Mouse (Mus musculus) heart, postnatal 0 days (tissue): ENCODE measurements around the gene Harbi1. TPM values are rescaled to one million over a fixed set of nuclear protein-coding genes. Genes with fewer than 3 reads are reported as not detected.

ENCODE experiments used
- ATAC-seq: fragments of 200-750 bp; cut with Nextera tagmentation; 2 replicates; pipeline ENCODE4 v1.8.0; 2017; ENCODE audit warnings: low read depth, moderate number of reproducible peaks, moderate library complexity; ENCODE audit not compliant: insufficient read depth
- DNase-seq: peaks from one replicate; pipeline ENCODE4 v3.0.0-alpha.2; 2016; ENCODE audit warnings: low spot score
- H3K27ac ChIP-seq: fragments of 300-500 bp; sonication (generic); 2 replicates; pipeline ENCODE4 v1.5.1; 2014; ENCODE audit warnings: low read depth, mild to moderate bottlenecking
- H3K27me3 ChIP-seq: fragments of 300-500 bp; sonication (generic); 2 replicates; pipeline ENCODE4 v1.6.1; 2014; ENCODE audit warnings: low read length, mixed read lengths; ENCODE audit not compliant: control insufficient read depth, insufficient read depth
- H3K36me3 ChIP-seq: fragments of 300-500 bp; sonication (generic); replicated peaks from 2 replicates; pipeline ENCODE4 v1.6.1; 2014; ENCODE audit warnings: low read length, mixed read lengths; ENCODE audit not compliant: control insufficient read depth, insufficient read depth
- H3K4me1 ChIP-seq: fragments of 300-500 bp; sonication (generic); 2 replicates; pipeline ENCODE4 v1.6.1; 2014; ENCODE audit warnings: antibody characterized with exemption; ENCODE audit not compliant: control insufficient read depth, insufficient read depth
- H3K4me2 ChIP-seq: fragments of 300-500 bp; sonication (generic); 2 replicates; pipeline ENCODE4 v1.6.1; 2014; ENCODE audit warnings: low read depth, mild to moderate bottlenecking, low read length, moderate library complexity
- H3K4me3 ChIP-seq: fragments of 300-500 bp; sonication (generic); 2 replicates; pipeline ENCODE4 v1.5.1; 2014; ENCODE audit warnings: low read depth, low read length
- H3K9ac ChIP-seq: fragments of 300-500 bp; sonication (generic); replicated peaks from 2 replicates; pipeline ENCODE4 v1.6.1; 2014; ENCODE audit warnings: low read depth, low read length, mixed read lengths
- H3K9me3 ChIP-seq: fragments of 300-500 bp; sonication (generic); replicated peaks from 2 replicates; pipeline ENCODE4 v1.6.1; 2016; ENCODE audit warnings: low read length; ENCODE audit not compliant: control insufficient read depth
- CTCF ChIP-seq: IDR thresholded peaks from 2 replicates; pipeline ENCODE4 v1.5.1; 2016; ENCODE audit warnings: antibody characterized with exemption, control low read depth, low read depth
- EP300 ChIP-seq: IDR thresholded peaks from 2 replicates; pipeline ENCODE4 v1.6.1; 2016; ENCODE audit warnings: antibody characterized with exemption, low read depth
- WGBS: fragments of 180-500 bp; shearing (Covaris S2); extraction: QIAGEN DNeasy Blood & Tissue Kit; methylation state at CpG from one replicate; pipeline ENCODE4 v1.1.7; 2014; 5-methylcytosine and 5-hydroxymethylcytosine counted together
- polyA plus RNA-seq: library from polyadenylated mRNA; unstranded; fragments of >200 nt; fragmentation: Nextera tagmentation; extraction: Ambion mirVana; gene quantifications from 2 replicates; pipeline ENCODE4 v1.2.1, GENCODE M21; 2015
- total RNA-seq: library from RNA; depleted of rRNA; stranded (reverse); fragments of >200 nt; gene quantifications from 2 replicates; pipeline ENCODE4 v1.2.3, GENCODE M21; 2014; ENCODE audit warnings: low replicate concordance

Harbi1 gene
- total and polyA plus RNA-seq, 2 experiments from 2014 or later, result 11.1 to 27.6 TPM

- no peak overlapping the region for H3K4me2 ChIP-seq
- TF ChIP-seq CTCF, result peak; percentile 59
- no peak for TF ChIP-seq EP300
- H3K4me1 ChIP-seq, result no peaks in the 10 kb centered on the region
- no peak overlapping the region for H3K4me3 ChIP-seq
- ATAC-seq (peak; percentile 62; the same call in 1 of the 2 replicates), DNase-seq (peak; percentile 36)
- H3K9ac ChIP-seq, result no peak overlapping the region
- peaks cover 84% of the 10 kb centered on the region for H3K36me3 ChIP-seq
- H3K9me3 ChIP-seq, result no peaks in the 10 kb centered on the region
- WGBS, result 37% methylated on average over 4 of the region's 4 CpGs
- no peaks in the 10 kb centered on the region for H3K27me3 ChIP-seq
- no peak overlapping the region for H3K27ac ChIP-seq
Observed at GRCm38 (mm10) chr2:91682850-91683249, 27.8 kb upstream of the Harbi1 start.

GRCm38 (mm10) chr2:91683919-91684318 is 26.7 kb upstream of the Harbi1 start:
- no peak for ATAC-seq

GRCm38 (mm10) chr2:91689452-91689851 is 21.2 kb upstream of the Harbi1 start:
- ATAC-seq, result peak; percentile 96
- Histone ChIP-seq H3K9me3 (no peaks in the 10 kb centered on the region), H3K4me3 (no peak overlapping the region), H3K4me1 (no peaks in the 10 kb centered on the region), H3K27me3 (no peaks in the 10 kb centered on the region), H3K4me2 (no peak overlapping the region), H3K27ac (peak overlapping the region; percentile 68), H3K9ac (no peak overlapping the region), H3K36me3 (peaks cover 54% of the 10 kb centered on the region)
- TF ChIP-seq CTCF (no peak), EP300 (no peak)
- DNase-seq, result peak; percentile 82
- 52% methylated on average over 7 of the region's 7 CpGs for WGBS

More at GRCm38 (mm10) chr2:91683919-91684318, 26.7 kb upstream of the Harbi1 start:
- Histone ChIP-seq H3K4me1 (no peaks in the 10 kb centered on the region), H3K9me3 (no peaks in the 10 kb centered on the region), H3K27ac (no peak overlapping the region), H3K27me3 (no peaks in the 10 kb centered on the region), H3K36me3 (peaks cover 82% of the 10 kb centered on the region), H3K9ac (no peak overlapping the region), H3K4me3 (no peak overlapping the region), H3K4me2 (no peak overlapping the region)
- no peak for DNase-seq
- TF ChIP-seq CTCF (no peak), EP300 (no peak)
- 79% methylated on average over 8 of the region's 8 CpGs for WGBS

- H3K27me3 ChIP-seq, result no peaks in the 10 kb centered on the region
- no peak overlapping the region for H3K4me3 ChIP-seq
- 51% methylated on average over 10 of the region's 10 CpGs for WGBS
- peak; percentile 73 for ATAC-seq
- peaks cover 15% of the 10 kb centered on the region; the same call in 1 of the 2 replicates for H3K4me1 ChIP-seq
- DNase-seq, result peak; percentile 47
- TF ChIP-seq EP300 (no peak), CTCF (no peak)
- H3K9me3 ChIP-seq, result no peaks in the 10 kb centered on the region
- H3K9ac ChIP-seq, result no peak overlapping the region
- H3K36me3 ChIP-seq, result peaks cover 12% of the 10 kb centered on the region
- H3K4me2 ChIP-seq, result no peak overlapping the region
- H3K27ac ChIP-seq, result peak overlapping the region; percentile 57
Observed at GRCm38 (mm10) chr2:91695436-91696224, 15.0 kb upstream of the Harbi1 start.

GRCm38 (mm10) chr2:91696225-91696590 is 14.4 kb upstream of the Harbi1 start:
- no peak for TF ChIP-seq CTCF
- no peak for TF ChIP-seq EP300
- peak; percentile 59 for ATAC-seq
- DNase-seq, result peak; percentile 41

More at GRCm38 (mm10) chr2:91696225-91696590, 14.4 kb upstream of the Harbi1 start:
- Histone ChIP-seq H3K9me3 (no peaks in the 10 kb centered on the region), H3K27me3 (no peaks in the 10 kb centered on the region), H3K4me3 (no peak overlapping the region), H3K4me1 (peaks cover 15% of the 10 kb centered on the region; the same call in 1 of the 2 replicates), H3K27ac (peak overlapping the region; percentile 57), H3K4me2 (no peak overlapping the region), H3K36me3 (peaks cover 10% of the 10 kb centered on the region), H3K9ac (no peak overlapping the region)
- 24% methylated on average over 1 of the region's 1 CpGs for WGBS
